Mouse (Mus musculus) lung, postnatal 0 days (tissue): Measurements from ENCODE around the gene BC025920. TPM values are rescaled to one million over a fixed set of nuclear protein-coding genes. Genes with fewer than 3 reads are reported as not detected.
A peak's percentile ranks its signal among the peaks of the same experiment; 100 is the strongest.
"Not testable (repeated sequence)": the region's sequence is repeated elsewhere in the genome, so short reads cannot be mapped to it uniquely, and the experiment has no call there.

Experiments used
- ATAC-seq: fragments of 200-750 bp; cut with Nextera tagmentation; 2 replicates; pipeline ENCODE4 v1.8.0; 2017; ENCODE audit warnings: moderate library complexity
- DNase-seq: peaks from one replicate; pipeline ENCODE4 v3.0.0-alpha.2; 2016; ENCODE audit warnings: low spot score
- H3K27ac ChIP-seq: fragments of 300-500 bp; sonication (generic); 2 replicates; pipeline ENCODE4 v1.5.1; 2014; ENCODE audit warnings: antibody characterized with exemption, mild to moderate bottlenecking, low read length, mixed read lengths
- H3K27me3 ChIP-seq: fragments of 300-500 bp; sonication (generic); replicated peaks from 2 replicates; pipeline ENCODE4 v1.6.1; 2014; ENCODE audit warnings: low read length, mixed read lengths; ENCODE audit not compliant: insufficient read depth
- H3K36me3 ChIP-seq: fragments of 300-500 bp; sonication (generic); 2 replicates; pipeline ENCODE4 v1.6.1; 2014; ENCODE audit warnings: low read length, mixed read lengths; ENCODE audit not compliant: insufficient read depth
- H3K4me1 ChIP-seq: fragments of 300-500 bp; sonication (generic); 2 replicates; pipeline ENCODE4 v1.6.1; 2014; ENCODE audit warnings: antibody characterized with exemption, low read depth, low read length, mixed read lengths; ENCODE audit not compliant: insufficient read depth
- H3K4me2 ChIP-seq: fragments of 300-500 bp; sonication (generic); replicated peaks from 2 replicates; pipeline ENCODE4 v1.6.1; 2014; ENCODE audit warnings: low read depth, mild to moderate bottlenecking, low read length, moderate library complexity, mixed read lengths
- H3K4me3 ChIP-seq: fragments of 300-500 bp; sonication (generic); 2 replicates; pipeline ENCODE4 v1.5.1; 2014; ENCODE audit warnings: low read depth, low read length
- H3K9ac ChIP-seq: fragments of 300-500 bp; sonication (generic); replicated peaks from 2 replicates; pipeline ENCODE4 v1.6.1; 2014; ENCODE audit warnings: low read depth, mild to moderate bottlenecking
- H3K9me3 ChIP-seq: fragments of 300-500 bp; sonication (generic); 2 replicates; pipeline ENCODE4 v1.6.1; 2016; ENCODE audit warnings: low read length, mixed read lengths
- CTCF ChIP-seq: IDR thresholded peaks from 2 replicates; pipeline ENCODE4 v1.5.1; 2016; ENCODE audit warnings: antibody characterized with exemption, mild to moderate bottlenecking
- EP300 ChIP-seq: IDR thresholded peaks from 2 replicates; pipeline ENCODE4 v1.6.1; 2016; ENCODE audit warnings: antibody characterized with exemption, mild to moderate bottlenecking, control low read depth
- WGBS: fragments of 180-500 bp; shearing (Covaris S2); extraction: QIAGEN DNeasy Blood & Tissue Kit; methylation state at CpG from one replicate; pipeline ENCODE4 v1.1.7; 2014; 5-methylcytosine and 5-hydroxymethylcytosine counted together
- polyA plus RNA-seq: library from polyadenylated mRNA; unstranded; fragments of >200 nt; fragmentation: Nextera tagmentation; extraction: Ambion mirVana; gene quantifications from 2 replicates; pipeline ENCODE4 v1.2.1, GENCODE M21; 2015

The BC025920 gene
- polyA plus RNA-seq, 1 experiment from 2014 or later = 0.29 TPM

GRCm38 (mm10) chr10:81633253-81634099 is 27.4 kb downstream of the BC025920 start:
- Histone ChIP-seq H3K9ac (peak overlapping the region; percentile 36; the same call in 1 of the 2 replicates), H3K4me1 (peaks cover 3% of the 10 kb centered on the region; the same call in 1 of the 2 replicates), H3K4me2 (peak overlapping the region; percentile 81), H3K9me3 (no peaks in the 10 kb centered on the region), H3K36me3 (no peaks in the 10 kb centered on the region), H3K27ac (no peak overlapping the region; the same call in 1 of the 2 replicates), H3K27me3 (no peaks in the 10 kb centered on the region), H3K4me3 (peak overlapping the region; percentile 38)
- WGBS = 3% methylated on average over 32 of the region's 37 CpGs
- no peak for TF ChIP-seq EP300
- TF ChIP-seq CTCF = no peak
- DNase-seq (peak; percentile 93), ATAC-seq (peak; percentile 97)

GRCm38 (mm10) chr10:81636338-81636737 is 30.3 kb downstream of the BC025920 start:
- Histone ChIP-seq H3K9me3 (no peaks in the 10 kb centered on the region), H3K27me3 (no peaks in the 10 kb centered on the region), H3K9ac (no peak overlapping the region), H3K4me1 (peaks cover 3% of the 10 kb centered on the region; the same call in 1 of the 2 replicates), H3K36me3 (no peaks in the 10 kb centered on the region), H3K4me2 (no peak overlapping the region), H3K4me3 (no peak overlapping the region), H3K27ac (no peak overlapping the region)
- TF ChIP-seq EP300 = no peak
- DNase-seq (no peak), ATAC-seq (no peak)
- WGBS = 26% methylated on average over 7 of the region's 8 CpGs

- DNase-seq (no peak), ATAC-seq (no peak)
- WGBS = 68% methylated on average over 6 of the region's 6 CpGs
- H3K4me3 ChIP-seq = no peak overlapping the region
- peaks cover 8% of the 10 kb centered on the region; the same call in 1 of the 2 replicates for H3K4me1 ChIP-seq
- H3K36me3 ChIP-seq = no peaks in the 10 kb centered on the region
- no peaks in the 10 kb centered on the region for H3K9me3 ChIP-seq
- H3K4me2 ChIP-seq = no peak overlapping the region
- H3K27ac ChIP-seq = no peak overlapping the region
- no peaks in the 10 kb centered on the region for H3K27me3 ChIP-seq
- TF ChIP-seq EP300 = no peak
- TF ChIP-seq CTCF = no peak
- H3K9ac ChIP-seq = no peak overlapping the region
These were observed 32.0 kb downstream of the BC025920 start for GRCm38 (mm10) chr10:81638101-81638500.

GRCm38 (mm10) chr10:81640825-81641224 is 34.8 kb downstream of the BC025920 start:
- not testable (repeated sequence) for H3K36me3 ChIP-seq, H3K27me3 ChIP-seq, H3K4me3 ChIP-seq, H3K9me3 ChIP-seq, H3K9ac ChIP-seq, H3K27ac ChIP-seq, ATAC-seq, H3K4me2 ChIP-seq, H3K4me1 ChIP-seq
- DNase-seq = peak; percentile 38
- WGBS = 33% methylated on average over 4 of the region's 4 CpGs

GRCm38 (mm10) chr10:81641566-81641965 is 35.5 kb downstream of the BC025920 start:
- Histone ChIP-seq H3K9me3 (no peaks in the 10 kb centered on the region), H3K4me3 (no peak overlapping the region), H3K36me3 (no peaks in the 10 kb centered on the region), H3K4me2 (no peak overlapping the region), H3K27me3 (no peaks in the 10 kb centered on the region), H3K9ac (no peak overlapping the region), H3K27ac (no peak overlapping the region), H3K4me1 (peaks cover 5% of the 10 kb centered on the region; the same call in 1 of the 2 replicates)
- ATAC-seq = no peak
- DNase-seq = no peak
- no peak for TF ChIP-seq EP300
- no peak for TF ChIP-seq CTCF
- WGBS = 88% methylated on average over 2 of the region's 2 CpGs

GRCm38 (mm10) chr10:81641978-81642647 is 36.0 kb downstream of the BC025920 start:
- H3K27ac ChIP-seq = no peak overlapping the region
- no peaks in the 10 kb centered on the region for H3K36me3 ChIP-seq
- H3K9me3 ChIP-seq = no peaks in the 10 kb centered on the region
- H3K27me3 ChIP-seq = no peaks in the 10 kb centered on the region
- H3K4me3 ChIP-seq = peak overlapping the region; percentile 64; the same call in 1 of the 2 replicates
- H3K4me2 ChIP-seq = peak overlapping the region; percentile 63
- DNase-seq (no peak), ATAC-seq (no peak)
- H3K4me1 ChIP-seq = peaks cover 5% of the 10 kb centered on the region; the same call in 1 of the 2 replicates
- TF ChIP-seq CTCF = no peak
- TF ChIP-seq EP300 = no peak
- 70% methylated on average over 8 of the region's 8 CpGs for WGBS
- H3K9ac ChIP-seq = 0 out of 2 replicates have a peak overlapping the region, but pooled peaks have one; percentile 61
